Mouse (Mus musculus) 3T3-L1 (cell line): ENCODE results near the gene Ppp2r1b.
"Not testable (repeated sequence)": the region's sequence is repeated elsewhere in the genome, so short reads cannot be mapped to it uniquely, and the experiment has no call there.

Experiments
- DNase-seq: peaks from one replicate; pipeline ENCODE4 v3.0.0-alpha.2; 2015; ENCODE audit warnings: low read depth, low spot score

Ppp2r1b gene

DNA sequence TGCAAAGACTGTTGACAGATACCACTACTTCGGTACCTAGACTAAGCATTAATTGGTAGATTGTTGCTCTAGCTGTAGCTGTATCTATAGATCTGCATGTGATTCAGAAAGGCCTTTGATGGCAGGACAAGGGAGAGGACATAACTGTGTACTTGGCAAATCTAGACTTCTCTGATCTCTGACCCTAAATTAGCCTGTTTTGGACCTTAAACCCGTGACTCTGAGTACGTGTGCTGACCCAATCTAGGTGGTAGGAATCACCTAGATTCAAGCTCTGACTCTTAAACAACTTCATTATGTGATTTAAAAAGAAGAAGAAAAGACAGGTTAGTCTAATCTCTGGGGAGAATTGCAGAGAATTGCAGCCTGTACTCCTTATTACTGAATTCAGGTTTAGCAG, at the start of gene Ppp2r1b:
TSS of gene Ppp2r1b (plus strand) at position 221 of the 400 bp plus-strand sequence.
- DNase-seq, result no peak

GRCm38 (mm10) chr9:50796776-50797175, 48.3 kb upstream of the Ppp2r1b start:
- DNase-seq, result no peak

DNA sequence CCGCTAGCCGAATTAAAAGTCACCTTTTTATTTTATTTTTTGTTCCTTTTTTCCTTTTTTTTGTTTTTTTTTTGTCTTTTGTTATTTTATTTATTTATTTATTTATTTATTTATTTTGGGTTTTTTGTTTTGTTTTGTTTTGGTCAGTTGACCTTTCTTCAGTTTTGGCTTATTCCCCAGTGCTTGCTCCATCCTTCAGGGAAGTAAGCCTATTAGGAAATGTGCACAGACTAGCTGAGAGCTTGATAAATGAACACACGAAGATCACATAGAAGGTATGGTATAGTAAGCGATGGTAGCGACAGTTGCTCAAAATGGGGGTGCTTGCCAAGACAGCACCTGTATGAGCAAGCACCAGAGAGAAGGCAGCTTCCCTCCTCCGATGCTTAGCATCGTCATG, 47.5 kb upstream of the Ppp2r1b start:
- no peak for DNase-seq

- no peak for DNase-seq
Measured at GRCm38 (mm10) chr9:50798368-50798767, 46.7 kb upstream of the Ppp2r1b start.

GRCm38 (mm10) chr9:50800985-50801384, 44.1 kb upstream of the Ppp2r1b start:
- DNase-seq, result peak; percentile 66

GRCm38 (mm10) chr9:50803055-50803671, 41.9 kb upstream of the Ppp2r1b start:
- no peak for DNase-seq

- DNase-seq, result no peak
Measured at GRCm38 (mm10) chr9:50808471-50808870, 36.6 kb upstream of the Ppp2r1b start.

DNA sequence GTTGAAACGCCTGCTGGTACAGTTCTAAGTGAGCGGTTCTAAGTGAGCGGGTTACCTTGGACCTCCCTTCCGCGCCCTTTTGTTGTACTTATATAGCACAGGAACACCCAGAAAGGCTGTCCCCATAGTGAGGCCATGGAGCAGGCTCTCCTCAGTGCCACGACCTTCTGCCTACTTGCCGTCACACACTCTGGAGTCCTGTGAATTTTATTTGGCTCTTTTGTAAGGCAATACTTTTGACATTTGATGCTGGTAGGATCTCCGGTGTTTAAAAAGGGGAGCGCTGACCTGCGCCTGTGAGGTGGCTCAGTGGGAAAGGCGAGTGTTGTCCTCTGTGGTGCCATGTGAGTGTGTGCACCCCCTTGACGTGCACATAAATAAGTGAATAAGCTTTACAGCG, 36.0 kb upstream of the Ppp2r1b start:
- DNase-seq, result no peak

DNA sequence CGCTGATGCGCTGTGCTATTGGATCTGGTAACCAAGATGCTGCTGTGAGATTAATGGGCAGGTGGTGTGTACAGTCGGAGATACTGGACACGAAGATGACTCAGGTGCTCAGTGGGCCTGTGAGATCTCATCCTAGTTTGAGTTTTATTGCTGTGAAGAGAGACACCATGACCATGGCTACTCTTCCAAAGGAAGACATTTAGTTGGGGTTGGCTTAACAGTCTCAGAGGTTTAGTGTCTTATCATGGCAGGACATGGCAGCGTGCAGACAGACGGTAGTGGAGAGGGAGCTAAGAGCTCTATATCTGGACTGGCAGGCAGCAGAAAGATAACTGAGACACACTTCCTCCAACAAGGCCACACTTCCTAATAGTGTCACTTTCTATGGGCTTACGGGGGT, 33.9 kb upstream of the Ppp2r1b start:
- DNase-seq, result no peak

DNA sequence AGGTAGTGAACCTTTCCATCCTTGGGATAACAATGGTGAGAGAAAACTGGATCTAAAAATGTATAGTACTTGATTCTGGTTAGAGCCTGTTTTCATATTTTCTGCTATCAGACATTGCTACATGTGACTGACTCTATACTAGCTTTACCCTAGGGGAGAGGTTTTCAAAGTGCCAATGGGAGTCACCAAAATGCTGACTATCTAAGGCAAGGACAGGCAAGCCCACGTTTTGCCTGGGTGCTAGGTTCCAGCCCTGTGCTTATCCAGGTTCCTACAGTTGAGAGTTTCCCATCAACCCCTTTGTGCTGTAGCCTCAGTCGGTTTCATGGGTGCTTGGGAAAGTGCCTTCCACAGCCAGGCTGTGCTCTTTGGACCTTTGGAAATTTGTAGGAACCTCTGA, 33.4 kb upstream of the Ppp2r1b start:
- DNase-seq, result no peak

DNA sequence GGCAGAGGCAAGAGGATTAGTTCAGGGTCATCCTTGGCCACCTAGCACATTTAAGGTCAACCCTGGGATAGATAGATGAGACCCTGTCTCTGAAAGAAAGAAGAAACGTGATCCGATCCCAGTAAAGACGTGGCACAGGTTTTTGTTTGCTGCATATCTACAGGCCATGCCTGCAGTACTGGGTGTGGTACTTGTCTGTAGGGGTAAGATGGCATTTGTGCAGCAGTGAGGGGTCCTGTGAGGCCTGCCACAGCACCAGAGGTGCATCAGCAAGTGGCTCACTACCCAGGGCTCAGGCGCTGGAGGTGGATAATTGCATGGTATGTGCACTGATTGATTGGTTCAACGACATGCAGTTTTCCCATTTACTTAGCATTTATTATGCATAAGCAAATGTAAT, 31.3 kb upstream of the Ppp2r1b start:
- no peak for DNase-seq

- no peak for DNase-seq
Measured at GRCm38 (mm10) chr9:50815666-50816065, 29.4 kb upstream of the Ppp2r1b start.

- DNase-seq, result no peak
Measured at GRCm38 (mm10) chr9:50816512-50816911, 28.6 kb upstream of the Ppp2r1b start.

DNA sequence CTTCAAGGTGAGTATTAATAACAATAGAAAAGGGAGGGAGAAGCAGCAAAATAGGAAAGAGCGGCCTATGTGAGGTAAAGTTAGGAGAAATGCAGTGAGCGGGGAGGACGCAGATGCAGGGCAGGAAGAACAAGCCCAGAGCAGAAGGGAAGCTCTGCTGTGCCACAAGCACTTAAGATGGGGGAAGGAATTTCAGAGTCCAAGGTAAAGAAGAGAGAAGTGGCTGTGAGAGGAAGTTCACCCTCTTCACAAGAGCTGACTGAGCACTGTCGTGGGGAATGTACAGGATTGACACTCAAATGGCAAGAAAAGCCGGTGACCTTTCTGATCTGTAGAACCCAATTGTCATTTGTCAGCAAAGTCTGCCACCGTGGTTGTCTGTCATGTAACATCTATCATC, 27.1 kb upstream of the Ppp2r1b start:
- no peak for DNase-seq

GRCm38 (mm10) chr9:50819716-50820115, 25.4 kb upstream of the Ppp2r1b start:
- no peak for DNase-seq

DNA sequence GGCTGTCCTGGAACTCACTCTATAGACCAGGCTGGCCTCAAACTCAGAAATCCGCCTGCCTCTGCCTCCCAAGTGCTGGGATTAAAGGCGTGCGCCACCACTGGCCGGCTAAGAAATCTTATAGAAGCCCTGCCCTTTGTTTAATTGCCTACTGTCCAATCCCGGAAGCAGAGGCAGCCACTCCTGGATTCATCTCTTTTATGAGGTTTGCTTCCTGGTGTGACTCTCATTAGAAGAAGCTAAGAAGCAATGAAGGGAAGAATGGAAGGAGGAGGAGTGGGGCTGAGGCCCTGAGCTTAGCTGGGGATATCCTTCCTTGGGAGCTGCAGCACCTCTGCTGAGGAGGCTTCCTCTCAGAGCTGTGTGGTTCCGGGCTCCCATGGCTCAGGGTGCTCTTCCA, 23.4 kb upstream of the Ppp2r1b start:
- no peak for DNase-seq

GRCm38 (mm10) chr9:50822216-50822615, 22.9 kb upstream of the Ppp2r1b start:
- DNase-seq, result no peak

DNA sequence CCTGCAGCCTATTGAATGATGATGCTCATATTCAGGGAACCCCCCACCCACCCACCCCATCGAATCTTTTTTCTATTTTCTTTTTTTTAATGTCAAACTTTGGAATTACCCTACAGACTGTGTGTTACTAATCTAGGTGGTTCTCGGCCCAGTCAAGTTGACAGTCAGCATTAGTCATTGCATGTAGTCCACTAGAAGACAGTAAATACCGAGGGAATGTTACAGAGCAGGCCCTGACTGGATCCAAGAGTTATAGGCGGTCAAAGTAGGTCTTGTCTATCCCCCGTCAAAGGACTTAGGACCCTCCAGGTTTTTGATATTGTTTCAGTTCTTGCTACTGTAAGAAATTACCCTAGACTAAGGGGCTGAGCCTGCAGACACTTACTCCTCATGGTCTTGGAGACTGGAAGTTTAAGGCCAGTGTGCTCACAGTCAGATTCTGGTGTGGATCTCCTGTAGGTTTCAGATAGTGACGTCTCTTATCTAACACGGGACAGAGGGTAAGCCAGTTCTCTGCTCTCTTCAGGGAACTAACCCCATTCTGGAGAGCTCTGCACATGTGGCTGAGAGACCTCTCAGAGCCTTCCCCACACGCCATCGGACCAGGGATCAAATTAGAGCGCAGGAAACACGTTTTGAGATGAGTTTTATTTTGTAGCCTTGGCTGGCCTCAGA, 21.2 kb upstream of the Ppp2r1b start:
- DNase-seq, result no peak

DNA sequence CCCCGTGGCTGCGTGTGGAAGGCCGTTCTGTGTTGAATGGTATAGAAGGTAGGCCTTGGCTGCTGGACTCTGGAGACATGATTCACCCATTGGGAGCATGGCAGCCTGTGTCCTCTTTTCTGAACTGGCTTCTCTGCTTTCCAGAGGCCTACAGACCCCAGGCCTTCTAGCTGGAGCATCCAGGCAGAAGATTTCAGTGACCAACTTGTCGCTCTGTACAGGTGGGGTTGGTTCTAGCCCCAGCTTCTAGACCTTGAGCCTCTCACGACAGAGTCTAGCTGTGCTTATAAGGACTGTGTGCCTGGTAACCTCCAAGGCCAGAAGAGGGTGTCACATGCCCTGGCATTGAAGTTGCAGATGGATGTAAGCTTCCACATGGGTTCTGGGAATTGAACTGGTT, 13.6 kb upstream of the Ppp2r1b start:
- no peak for DNase-seq

DNA sequence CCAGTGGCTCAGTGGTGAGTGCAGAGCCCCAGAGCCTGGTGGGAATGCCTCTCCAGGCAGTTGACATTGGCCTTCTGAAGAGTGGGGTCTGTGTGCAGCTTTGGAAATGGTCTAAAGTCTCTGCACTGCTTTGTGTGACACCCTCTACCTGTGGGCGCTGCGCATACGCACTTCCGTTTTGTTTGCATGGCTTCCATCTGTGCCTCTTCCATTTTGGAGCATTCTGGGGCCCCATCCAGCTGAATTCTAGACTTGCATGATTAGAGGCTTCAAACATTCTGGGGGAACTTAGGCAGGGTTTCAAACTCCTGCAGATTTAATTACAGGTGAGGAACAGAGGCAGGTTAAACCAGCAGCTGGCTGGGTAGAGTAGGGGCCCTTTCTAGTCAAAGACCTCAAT, 12.9 kb upstream of the Ppp2r1b start:
- DNase-seq, result no peak

- not testable (repeated sequence) for DNase-seq
Measured at GRCm38 (mm10) chr9:50832582-50832981, 12.5 kb upstream of the Ppp2r1b start.

- DNase-seq, result no peak
Measured at GRCm38 (mm10) chr9:50833786-50834185, 11.3 kb upstream of the Ppp2r1b start.

GRCm38 (mm10) chr9:50835068-50835705, 9.9 kb upstream of the Ppp2r1b start:
- no peak for DNase-seq
